Mouse (Mus musculus) urinary bladder, adult 18-20 months (tissue): ENCODE measurements around the gene Ceacam12.
"Not testable (repeated sequence)": the region's sequence is repeated elsewhere in the genome, so short reads cannot be mapped to it uniquely, and the experiment has no call there.

ENCODE experiments used
- DNase-seq, 2 experiments: peaks; one replicate each; pipeline ENCODE4 v3.0.0; 2022; ENCODE audit warnings: low spot score in 2 of 2, mixed read lengths in 2 of 2

Ceacam12 gene

GRCm38 (mm10) chr7:18065629-18066028, at the start of gene Ceacam12:
Ceacam12 (plus strand) TSS chr7:18065929.
- DNase-seq, result no peak

GRCm38 (mm10) chr7:18073821-18074220, 8.1 kb downstream of the Ceacam12 start:
- not testable (repeated sequence) for DNase-seq

GRCm38 (mm10) chr7:18100785-18101184, 35.1 kb downstream of the Ceacam12 start:
- no peak for DNase-seq
